Mouse (Mus musculus) C2C12 (cell line): ENCODE measurements around the gene Map3k21. TPM values are rescaled to one million over a fixed set of nuclear protein-coding genes. Genes with fewer than 3 reads are reported as not detected.

Source experiments
- H3K27me3 ChIP-seq: one replicate; pipeline ENCODE4 v1.6.1; 2011; ENCODE audit not compliant: control insufficient read depth, insufficient read depth, insufficient read length
- H3K36me3 ChIP-seq: one replicate; pipeline ENCODE4 v1.6.1; 2011; ENCODE audit not compliant: control insufficient read depth, insufficient read depth
- H3K4me3 ChIP-seq: one replicate; pipeline ENCODE4 v1.5.1; 2011; ENCODE audit warnings: mild to moderate bottlenecking, control low read depth; ENCODE audit not compliant: poor library complexity, insufficient read depth, severe bottlenecking
- H3K79me2 ChIP-seq: one replicate; pipeline ENCODE4 v1.6.1; 2011; ENCODE audit not compliant: control insufficient read depth, insufficient read depth
- H3K79me3 ChIP-seq: one replicate; pipeline ENCODE4 v1.6.1; 2011; ENCODE audit warnings: low read depth, control low read depth
- H3ac ChIP-seq: one replicate; pipeline ENCODE3; 2011; ENCODE audit warnings: low read depth; ENCODE audit not compliant: control insufficient read depth, insufficient read length
- CEBPB ChIP-seq: IDR thresholded peaks from one replicate; pipeline ENCODE4 v1.6.1; 2011; ENCODE audit warnings: low read depth, mild to moderate bottlenecking, control low read depth, moderate library complexity
- CTCF ChIP-seq: IDR thresholded peaks from one replicate; pipeline ENCODE4 v1.5.1; 2011; ENCODE audit not compliant: control insufficient read depth, insufficient read depth, insufficient read length
- FOSL1 ChIP-seq: IDR thresholded peaks from one replicate; pipeline ENCODE4 v1.8.0; 2011; ENCODE audit warnings: mild to moderate bottlenecking, low read length; ENCODE audit not compliant: poor library complexity, insufficient read depth, severe bottlenecking
- MAX ChIP-seq: IDR thresholded peaks from one replicate; pipeline ENCODE4 v1.6.1; 2011; ENCODE audit warnings: mild to moderate bottlenecking, control low read depth
- MYOD1 ChIP-seq: IDR thresholded peaks from one replicate; pipeline ENCODE4 v1.6.1; 2011; ENCODE audit warnings: low read depth; ENCODE audit not compliant: control insufficient read depth, insufficient read length
- MYOG ChIP-seq: IDR thresholded peaks from one replicate; pipeline ENCODE4 v1.6.1; 2011; ENCODE audit not compliant: control insufficient read depth, insufficient read length; ENCODE audit errors: extremely low read depth
- USF1 ChIP-seq: IDR thresholded peaks from one replicate; pipeline ENCODE4 v1.6.1; 2011; ENCODE audit warnings: low read depth, mild to moderate bottlenecking, control low read depth, moderate library complexity
- polyA plus RNA-seq: library from polyadenylated mRNA; unstranded; fragments of >200 nt; fragmentation: generic; extraction: Trizol; gene quantifications from one replicate; pipeline ENCODE4 v1.2.1, GENCODE M21; 2012; ENCODE audit warnings: missing spikeins

The Map3k21 gene
- polyA plus RNA-seq, 1 experiment = not detected

GRCm38 (mm10) chr8:125993636-125994035 is 83.4 kb downstream of the Map3k21 start:
- Histone ChIP-seq H3K79me3 (no peaks in the 10 kb centered on the region), H3K4me3 (no peak overlapping the region), H3ac (no peak overlapping the region), H3K27me3 (peaks cover 41% of the 10 kb centered on the region), H3K36me3 (no peaks in the 10 kb centered on the region), H3K79me2 (no peaks in the 10 kb centered on the region)
- TF ChIP-seq CEBPB (no peak), FOSL1 (no peak), USF1 (no peak), CTCF (no peak), MAX (no peak), MYOG (no peak), MYOD1 (no peak)

GRCm38 (mm10) chr8:125995101-125995986 is 85.1 kb downstream of the Map3k21 start, which contains the start of gene Kcnk1:
TSS of gene Kcnk1 (plus strand) at chr8:125995170.
- Histone ChIP-seq H3K79me3 (no peaks in the 10 kb centered on the region), H3K79me2 (no peaks in the 10 kb centered on the region)

GRCm38 (mm10) chr8:125996031-125996839 is 86.0 kb downstream of the Map3k21 start:
- no peak overlapping the region for H3ac ChIP-seq
- H3K4me3 ChIP-seq = no peak overlapping the region
- TF ChIP-seq MYOG (no peak), USF1 (no peak), MYOD1 (no peak), MAX (no peak), CTCF (no peak), CEBPB (no peak), FOSL1 (no peak)
- H3K79me2 ChIP-seq = no peaks in the 10 kb centered on the region
- peaks cover 42% of the 10 kb centered on the region for H3K27me3 ChIP-seq
- H3K36me3 ChIP-seq = no peaks in the 10 kb centered on the region
- no peaks in the 10 kb centered on the region for H3K79me3 ChIP-seq

More at GRCm38 (mm10) chr8:125995101-125995986, 85.1 kb downstream of the Map3k21 start, which contains the start of gene Kcnk1:
- Histone ChIP-seq H3K27me3 (peaks cover 42% of the 10 kb centered on the region), H3K36me3 (no peaks in the 10 kb centered on the region), H3K4me3 (no peak within 1 kb of the TSS), H3ac (no peak within 1 kb of the TSS)
- TF ChIP-seq CEBPB = no peak
- TF ChIP-seq MYOG = no peak
- no peak for TF ChIP-seq MYOD1
- TF ChIP-seq CTCF = no peak
- no peak for TF ChIP-seq MAX
- TF ChIP-seq USF1 = no peak
- no peak for TF ChIP-seq FOSL1

- Histone ChIP-seq H3K36me3 (no peaks in the 10 kb centered on the region), H3K79me3 (no peaks in the 10 kb centered on the region), H3K79me2 (no peaks in the 10 kb centered on the region), H3K27me3 (peaks cover 42% of the 10 kb centered on the region), H3ac (no peak overlapping the region), H3K4me3 (no peak overlapping the region)
- TF ChIP-seq FOSL1 (no peak), USF1 (no peak), MYOD1 (no peak), CEBPB (no peak), MYOG (no peak), CTCF (no peak), MAX (no peak)
Measured at GRCm38 (mm10) chr8:125996980-125997379, 86.7 kb downstream of the Map3k21 start.

Other genes with a start within 250 kb of the Map3k21 start
- not detected for gene Map10, start 240.6 kb upstream of the Map3k21 start, polyA plus RNA-seq
- 4.8 TPM for gene Ntpcr, start 180.5 kb upstream of the Map3k21 start, polyA plus RNA-seq
- gene Pcnx2, start 12.1 kb upstream of the Map3k21 start, polyA plus RNA-seq = not detected
- not detected for gene Kcnk1, start 84.7 kb downstream of the Map3k21 start, polyA plus RNA-seq